Mouse (Mus musculus): ENCODE measurements around the gene Tulp2.

The Tulp2 gene

DNA sequence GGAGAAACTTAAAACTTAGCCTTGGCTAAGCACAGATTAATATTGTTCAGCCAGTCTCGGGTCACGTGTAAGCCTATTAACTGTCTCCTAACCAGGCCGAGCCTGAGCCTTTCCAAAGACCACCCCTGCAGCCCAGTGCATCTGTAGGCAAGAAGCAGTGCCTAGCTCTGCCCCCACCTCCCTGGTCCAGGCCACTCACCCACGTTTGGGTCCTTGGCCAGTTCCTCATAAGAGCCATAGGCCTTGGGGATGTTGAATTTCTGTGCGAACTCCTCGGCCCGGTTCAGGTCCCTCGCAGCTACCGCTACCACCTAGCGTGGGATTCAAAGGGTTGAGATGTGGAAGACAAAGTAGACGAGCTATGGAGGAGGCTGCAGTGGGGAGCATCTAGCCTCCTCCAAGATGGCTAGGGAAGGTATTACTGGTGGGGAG is 6.2 kb downstream of the Tulp2 start:
- TF ChIP-seq POU5F1 (IDR thresholded peaks at IDR 0.05; ENCODE audit: borderline replicate concordance, low read length) = no peak
- no peak for TF ChIP-seq NANOG (IDR thresholded peaks at IDR 0.05; ENCODE audit: borderline replicate concordance, low read length)
- no peak for TF ChIP-seq CTCF (conservative IDR thresholded peaks at IDR 0.05; ENCODE audit: low read length)
- H3K9me3 ChIP-seq (ENCODE audit: low read length) = no peaks in the 10 kb centered on the region
- H3K27me3 ChIP-seq (ENCODE audit: insufficient read depth, low read length) = no peaks in the 10 kb centered on the region
- peaks cover 59% of the 10 kb centered on the region for H3K4me1 ChIP-seq (replicated peaks; ENCODE audit: low read depth, low read length)
- H3K4me3 ChIP-seq (replicated peaks; ENCODE audit: low read length) = peak overlapping the region; percentile 87
- H3K36me3 ChIP-seq (ENCODE audit: insufficient read depth, low read length) = peaks cover 47% of the 10 kb centered on the region

DNA sequence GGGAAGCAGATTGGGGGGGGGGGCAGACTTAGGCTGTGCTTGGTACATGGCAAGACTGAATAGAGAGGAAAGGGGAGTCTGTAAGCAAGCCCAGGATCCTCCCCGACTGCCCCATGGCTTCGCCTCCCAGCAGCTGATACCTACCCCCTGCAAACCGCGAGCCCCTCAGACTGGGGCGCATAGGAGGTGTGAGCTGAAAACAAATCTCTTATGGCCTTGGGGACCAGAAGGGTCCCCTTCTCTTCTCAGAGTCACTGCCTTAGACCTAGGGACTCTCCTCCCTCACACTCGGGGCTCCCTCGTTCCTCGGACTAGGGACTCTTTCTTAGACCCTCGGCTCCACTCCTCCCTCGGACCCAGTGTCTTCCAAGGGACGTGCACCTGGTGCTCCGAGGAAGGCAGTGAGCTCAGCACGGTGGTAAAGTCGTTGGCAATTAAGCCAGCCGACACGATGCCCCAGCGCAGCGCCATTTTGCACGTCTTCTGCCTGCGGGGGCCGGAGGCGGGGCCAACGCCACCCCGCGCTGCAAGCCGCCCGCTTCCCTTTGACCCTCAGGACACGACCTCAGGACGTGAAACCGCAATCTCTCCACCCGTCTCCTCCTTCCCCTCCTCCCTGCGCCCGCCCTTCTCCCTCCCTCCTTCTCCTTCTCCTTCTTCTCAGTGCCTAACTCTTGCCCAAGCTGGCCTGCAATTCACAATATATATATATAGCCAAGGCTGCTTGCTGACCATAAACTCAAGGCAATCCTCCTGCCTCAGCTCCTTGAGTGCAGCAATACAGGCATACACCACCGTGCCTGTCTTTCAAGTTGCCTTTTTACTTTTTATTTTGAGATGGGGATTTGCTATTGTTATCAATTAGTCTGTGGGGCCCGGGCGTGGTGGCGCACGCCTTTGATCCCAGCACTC is 6.9 kb downstream of the Tulp2 start, which contains the start of gene Dhdh:
Gene Dhdh (minus strand): TSS at position 513 of the 912 bp plus-strand sequence.
- peak within 1 kb of the TSS; percentile 87 for H3K4me3 ChIP-seq (replicated peaks; ENCODE audit: low read length)
- no peaks in the 10 kb centered on the region for H3K9me3 ChIP-seq (ENCODE audit: low read length)
- TF ChIP-seq POU5F1 (IDR thresholded peaks at IDR 0.05; ENCODE audit: borderline replicate concordance, low read length) = no peak
- TF ChIP-seq CTCF (conservative IDR thresholded peaks at IDR 0.05; ENCODE audit: low read length) = no peak
- TF ChIP-seq NANOG (IDR thresholded peaks at IDR 0.05; ENCODE audit: borderline replicate concordance, low read length) = no peak

DNA sequence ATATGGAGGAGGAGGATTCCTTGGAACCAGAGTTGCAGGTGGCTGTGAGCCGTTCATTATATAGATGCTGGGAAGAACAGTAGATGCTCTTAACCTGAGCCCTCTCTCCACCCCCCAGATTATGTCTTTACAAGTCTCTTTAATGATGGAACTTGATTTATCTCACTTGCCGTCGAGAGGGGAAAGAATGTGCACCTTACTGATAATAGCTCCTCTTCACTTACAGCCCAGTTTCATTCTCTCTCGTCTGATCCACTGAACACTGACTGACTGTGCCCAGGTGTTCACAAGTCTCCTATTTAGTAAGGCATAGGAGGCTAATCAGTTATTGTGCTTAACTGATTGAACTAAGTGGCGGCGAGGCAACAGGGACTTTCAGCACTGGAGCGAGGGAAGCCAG is 7.9 kb downstream of the Tulp2 start:
- TF ChIP-seq NANOG (IDR thresholded peaks at IDR 0.05; ENCODE audit: borderline replicate concordance, low read length) (no peak), CTCF (conservative IDR thresholded peaks at IDR 0.05; ENCODE audit: low read length) (no peak), POU5F1 (IDR thresholded peaks at IDR 0.05; ENCODE audit: borderline replicate concordance, low read length) (no peak)
- no peak overlapping the region for H3K4me3 ChIP-seq (replicated peaks; ENCODE audit: low read length)
- H3K4me1 ChIP-seq (replicated peaks; ENCODE audit: low read depth, low read length) = peaks cover 75% of the 10 kb centered on the region
- H3K36me3 ChIP-seq (ENCODE audit: insufficient read depth, low read length) = peaks cover 56% of the 10 kb centered on the region
- H3K9me3 ChIP-seq (ENCODE audit: low read length) = no peaks in the 10 kb centered on the region
- H3K27me3 ChIP-seq (ENCODE audit: insufficient read depth, low read length) = no peaks in the 10 kb centered on the region

More for the DNA sequence above, 6.9 kb downstream of the Tulp2 start, which contains the start of gene Dhdh:
- peaks cover 64% of the 10 kb centered on the region for H3K4me1 ChIP-seq (replicated peaks; ENCODE audit: low read depth, low read length)
- peaks cover 47% of the 10 kb centered on the region for H3K36me3 ChIP-seq (ENCODE audit: insufficient read depth, low read length)
- H3K27me3 ChIP-seq (ENCODE audit: insufficient read depth, low read length) = no peaks in the 10 kb centered on the region

DNA sequence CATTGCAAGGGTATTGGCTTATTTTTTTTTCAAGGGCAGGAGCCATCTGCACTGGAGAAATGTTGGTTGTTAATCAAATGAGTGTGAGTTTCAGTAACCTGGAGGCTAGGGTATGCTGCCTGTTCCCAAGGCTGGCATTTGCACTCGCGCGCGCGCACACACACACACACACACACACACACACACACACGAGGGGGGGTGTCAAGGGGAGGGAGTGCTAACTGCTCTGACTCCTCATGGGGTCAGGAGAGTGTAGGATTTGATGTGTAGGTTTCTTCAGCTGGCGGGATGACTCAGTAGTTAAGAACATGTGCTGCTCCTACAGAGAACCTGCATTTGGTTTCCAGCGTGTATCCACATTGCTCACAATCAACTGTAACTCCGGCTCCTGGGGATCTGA is 9.1 kb downstream of the Tulp2 start:
- no peak overlapping the region for H3K4me3 ChIP-seq (replicated peaks; ENCODE audit: low read length)
- no peaks in the 10 kb centered on the region for H3K9me3 ChIP-seq (ENCODE audit: low read length)
- H3K4me1 ChIP-seq (replicated peaks; ENCODE audit: low read depth, low read length) = peaks cover 87% of the 10 kb centered on the region
- no peaks in the 10 kb centered on the region for H3K27me3 ChIP-seq (ENCODE audit: insufficient read depth, low read length)
- H3K36me3 ChIP-seq (ENCODE audit: insufficient read depth, low read length) = peaks cover 58% of the 10 kb centered on the region
- no peak for TF ChIP-seq POU5F1 (IDR thresholded peaks at IDR 0.05; ENCODE audit: borderline replicate concordance, low read length)
- no peak for TF ChIP-seq NANOG (IDR thresholded peaks at IDR 0.05; ENCODE audit: borderline replicate concordance, low read length)

DNA sequence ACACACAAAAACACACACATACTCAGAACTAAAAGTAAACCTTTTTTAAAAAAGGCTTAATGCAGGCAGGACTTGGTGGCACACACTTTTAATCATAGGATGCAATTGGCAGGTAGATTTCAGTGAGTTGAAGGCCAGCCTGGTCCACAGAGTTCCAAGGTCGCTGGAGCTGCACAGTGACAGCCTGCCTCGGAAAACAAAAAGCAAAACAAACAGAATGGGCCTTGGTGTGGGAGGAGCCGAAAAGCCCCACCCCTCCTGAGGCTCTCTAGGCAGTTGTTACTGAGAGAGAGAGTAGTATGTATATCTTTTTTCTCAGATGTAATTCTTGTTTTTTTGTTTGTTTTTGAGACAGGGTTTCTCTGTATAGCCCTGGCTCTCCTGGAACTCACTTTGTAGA is 9.6 kb downstream of the Tulp2 start:
- H3K27me3 ChIP-seq (ENCODE audit: insufficient read depth, low read length) = no peaks in the 10 kb centered on the region
- H3K4me1 ChIP-seq (replicated peaks; ENCODE audit: low read depth, low read length) = peaks cover 89% of the 10 kb centered on the region
- H3K36me3 ChIP-seq (ENCODE audit: insufficient read depth, low read length) = peaks cover 58% of the 10 kb centered on the region
- H3K4me3 ChIP-seq (replicated peaks; ENCODE audit: low read length) = no peak overlapping the region
- H3K9me3 ChIP-seq (ENCODE audit: low read length) = no peaks in the 10 kb centered on the region
- TF ChIP-seq CTCF (conservative IDR thresholded peaks at IDR 0.05; ENCODE audit: low read length) = no peak
- TF ChIP-seq POU5F1 (IDR thresholded peaks at IDR 0.05; ENCODE audit: borderline replicate concordance, low read length) = no peak
- TF ChIP-seq NANOG (IDR thresholded peaks at IDR 0.05; ENCODE audit: borderline replicate concordance, low read length) = no peak

DNA sequence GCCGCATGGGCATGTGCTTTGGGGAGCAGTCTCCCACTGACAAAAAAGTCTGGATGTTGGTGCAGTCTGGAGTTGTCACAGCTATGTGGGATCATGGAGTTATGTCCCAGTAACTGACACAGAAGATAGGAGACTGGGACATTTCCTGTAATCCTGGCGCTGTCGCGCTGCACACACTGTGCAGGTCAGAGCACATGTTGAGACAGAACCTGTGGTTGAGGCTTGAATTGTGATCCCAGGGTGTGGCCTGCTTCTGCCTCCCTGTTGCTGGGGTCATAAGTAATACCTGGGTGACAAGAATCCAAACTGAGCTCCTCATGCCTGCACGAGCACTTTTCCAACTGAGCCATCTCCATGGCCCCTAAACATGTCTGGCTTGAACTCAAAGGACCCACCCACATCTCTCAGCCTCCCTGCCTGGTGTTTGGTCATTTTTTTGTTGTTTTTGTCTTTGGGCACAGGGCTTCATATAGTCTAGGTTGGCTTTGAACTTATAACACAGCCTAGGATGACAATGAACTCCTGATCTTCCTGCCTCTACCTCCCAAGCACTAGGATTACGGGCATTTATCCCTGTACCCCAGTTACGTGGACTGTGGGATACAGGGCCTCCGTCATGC is 10.7 kb downstream of the Tulp2 start:
- Histone ChIP-seq H3K9me3 (ENCODE audit: low read length) (no peaks in the 10 kb centered on the region), H3K4me3 (replicated peaks; ENCODE audit: low read length) (no peak overlapping the region), H3K27me3 (ENCODE audit: insufficient read depth, low read length) (no peaks in the 10 kb centered on the region), H3K4me1 (replicated peaks; ENCODE audit: low read depth, low read length) (peaks cover 81% of the 10 kb centered on the region), H3K36me3 (ENCODE audit: insufficient read depth, low read length) (peaks cover 57% of the 10 kb centered on the region)
- TF ChIP-seq CTCF (conservative IDR thresholded peaks at IDR 0.05; ENCODE audit: low read length) (no peak), NANOG (IDR thresholded peaks at IDR 0.05; ENCODE audit: borderline replicate concordance, low read length) (no peak), POU5F1 (IDR thresholded peaks at IDR 0.05; ENCODE audit: borderline replicate concordance, low read length) (no peak)

DNA sequence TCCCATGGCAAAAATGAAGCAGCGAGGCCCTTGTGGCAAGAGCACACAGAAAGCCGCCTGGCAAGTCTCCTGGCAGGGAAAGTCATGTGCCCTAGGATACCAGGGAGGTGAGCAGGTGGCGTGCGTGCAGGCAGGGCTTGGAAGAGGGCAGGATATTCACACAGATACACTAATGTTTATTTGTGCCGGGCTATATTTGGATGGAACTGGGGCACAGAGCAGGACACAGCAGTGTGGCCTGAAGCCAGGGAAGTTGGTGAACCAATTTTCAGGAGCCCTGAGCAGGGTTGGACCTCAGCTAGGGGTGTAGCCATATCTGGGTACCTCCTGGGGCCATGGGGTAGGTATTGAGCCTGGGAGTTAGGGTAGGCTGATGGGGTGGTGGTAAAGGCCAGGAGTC is 11.3 kb downstream of the Tulp2 start:
- no peaks in the 10 kb centered on the region for H3K27me3 ChIP-seq (ENCODE audit: insufficient read depth, low read length)
- peaks cover 60% of the 10 kb centered on the region for H3K36me3 ChIP-seq (ENCODE audit: insufficient read depth, low read length)
- no peak for TF ChIP-seq NANOG (IDR thresholded peaks at IDR 0.05; ENCODE audit: borderline replicate concordance, low read length)
- no peak for TF ChIP-seq POU5F1 (IDR thresholded peaks at IDR 0.05; ENCODE audit: borderline replicate concordance, low read length)
- no peak for TF ChIP-seq CTCF (conservative IDR thresholded peaks at IDR 0.05; ENCODE audit: low read length)
- H3K4me3 ChIP-seq (replicated peaks; ENCODE audit: low read length) = no peak overlapping the region
- no peaks in the 10 kb centered on the region for H3K9me3 ChIP-seq (ENCODE audit: low read length)
- peaks cover 75% of the 10 kb centered on the region for H3K4me1 ChIP-seq (replicated peaks; ENCODE audit: low read depth, low read length)

DNA sequence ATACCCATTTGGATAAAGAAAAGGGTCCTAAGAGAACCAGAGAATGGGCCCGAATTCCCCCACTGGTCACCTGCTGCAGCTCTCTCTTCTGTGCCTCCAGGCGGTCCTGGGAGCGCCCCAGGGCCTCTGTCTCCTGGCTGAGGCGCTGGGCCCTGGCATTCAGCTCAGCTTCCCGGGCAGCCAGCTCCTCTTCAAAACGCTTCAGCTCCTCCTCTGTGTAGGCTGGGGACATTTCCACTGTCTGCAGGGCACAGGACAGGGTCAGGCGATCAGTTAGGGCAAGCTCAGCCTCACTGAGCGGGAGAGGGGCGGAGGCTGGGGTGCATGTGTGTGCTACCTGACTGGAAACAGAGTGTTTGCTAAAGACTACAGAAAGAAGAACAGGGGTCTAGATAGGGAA is 12.9 kb downstream of the Tulp2 start:
- TF ChIP-seq NANOG (IDR thresholded peaks at IDR 0.05; ENCODE audit: borderline replicate concordance, low read length) (no peak), POU5F1 (IDR thresholded peaks at IDR 0.05; ENCODE audit: borderline replicate concordance, low read length) (no peak), CTCF (conservative IDR thresholded peaks at IDR 0.05; ENCODE audit: low read length) (no peak)
- peak overlapping the region; percentile 64 for H3K4me3 ChIP-seq (replicated peaks; ENCODE audit: low read length)

More for the DNA sequence above, 12.9 kb downstream of the Tulp2 start:
- Histone ChIP-seq H3K27me3 (ENCODE audit: insufficient read depth, low read length) (no peaks in the 10 kb centered on the region), H3K36me3 (ENCODE audit: insufficient read depth, low read length) (peaks cover 76% of the 10 kb centered on the region), H3K9me3 (ENCODE audit: low read length) (no peaks in the 10 kb centered on the region), H3K4me1 (replicated peaks; ENCODE audit: low read depth, low read length) (peaks cover 66% of the 10 kb centered on the region)

All from E14TG2a.4 (cell line).